8 mouse cellular contexts compared by ENCODE assay signal in genomic region chr3:41599806-41600589, GRCm38 (mm10). TPM values are rescaled to one million over a fixed set of nuclear protein-coding genes. Genes with fewer than 3 reads are reported as not detected.
DNase-seq lines count a peak whose midpoint lies in the region; ATAC-seq and TF ChIP-seq lines count a peak whose summit lies in the region.

No protein-coding gene starts in this region.

- no peak overlapping the region for H3K4me2 ChIP-seq in forebrain, postnatal 0 days (ENCODE audit: low read depth)
- H3K4me2 ChIP-seq in hindbrain, embryonic 12.5 days (replicated peaks): no peak overlapping the region

- H3K4me1 ChIP-seq in MEL (ENCODE audit: control insufficient read depth in 1 of 2, insufficient read depth in 2 of 2, low read length in 2 of 2): no peaks in the 10 kb centered on the region
- peaks cover 5% of the 10 kb centered on the region; the same call in 1 of the 2 replicates for H3K4me1 ChIP-seq in cerebellum, adult 2 months (ENCODE audit: control insufficient read depth, insufficient read depth, low read length)
- no peaks in the 10 kb centered on the region for H3K4me1 ChIP-seq in forebrain, postnatal 0 days (ENCODE audit: insufficient read depth)
- peaks cover 12% of the 10 kb centered on the region for H3K4me1 ChIP-seq in hindbrain, embryonic 12.5 days

- no peak overlapping the region for H3K27ac ChIP-seq in MEL (ENCODE audit: control insufficient read depth, low read depth, low read length)
- H3K27ac ChIP-seq in cerebellum, adult 2 months (ENCODE audit: insufficient read depth, low read length): no peak overlapping the region
- no peak overlapping the region for H3K27ac ChIP-seq in forebrain, postnatal 0 days (ENCODE audit: low read depth, low read length)
- no peak overlapping the region for H3K27ac ChIP-seq in hindbrain, embryonic 12.5 days

- TF ChIP-seq EP300 in MEL (IDR thresholded peaks at IDR 0.05; ENCODE audit: low read depth in 1 of 2, low read length in 2 of 2): no peak

- 52% methylated on average over 14 of the region's 14 CpGs for WGBS in cerebellum, adult 2 months
- WGBS in forebrain, postnatal 0 days: 76% methylated on average over 14 of the region's 14 CpGs
- 85% methylated on average over 14 of the region's 14 CpGs for WGBS in hindbrain, embryonic 12.5 days

- peak; percentile 31 to 42 (median 38); a peak in 4 of 6 replicates for TF ChIP-seq CTCF in MEL (IDR thresholded peaks at IDR 0.05 in 2 of 3, conservative IDR thresholded peaks at IDR 0.05 in 1 of 3; ENCODE audit: control insufficient read depth in 1 of 3, insufficient read depth in 1 of 3, low read depth in 2 of 3, low read length in 3 of 3, poor library complexity in 1 of 3, severe bottlenecking in 1 of 3)
- peak; percentile 80 for TF ChIP-seq CTCF in cerebellum, adult 2 months (IDR thresholded peaks at IDR 0.05; ENCODE audit: borderline replicate concordance, insufficient read depth, low read depth, low read length)
- TF ChIP-seq CTCF in forebrain, postnatal 0 days (IDR thresholded peaks at IDR 0.05; ENCODE audit: low read depth): peak; percentile 65

- peaks cover 27% of the 10 kb centered on the region for H3K79me2 ChIP-seq in MEL (ENCODE audit: control insufficient read depth, insufficient read depth, low read length, poor library complexity)

- peaks cover 7 to 22% of the 10 kb centered on the region in 2 experiments for H3K36me3 ChIP-seq in MEL (ENCODE audit: control insufficient read depth in 1 of 2, insufficient read depth in 2 of 2, low read length in 2 of 2)
- peaks cover 21% of the 10 kb centered on the region for H3K36me3 ChIP-seq in forebrain, postnatal 0 days (ENCODE audit: insufficient read depth)
- H3K36me3 ChIP-seq in hindbrain, embryonic 12.5 days: peaks cover 27% of the 10 kb centered on the region

- peak; percentile 38 for DNase-seq in CD4-positive helper T cell, adult 2 months (ENCODE audit: low read depth, low spot score)
- DNase-seq in MEL (ENCODE audit: low read depth, low spot score): peak; percentile 49
- DNase-seq in cerebellum, adult 2 months: peak; percentile 58 to 72
- peak; percentile 56 for DNase-seq in forebrain, postnatal 0 days
- DNase-seq in liver: peak; percentile 39
- DNase-seq in natural killer cell, adult 2 months (ENCODE audit: low spot score in 2 of 2): peak; percentile 13 to 51
- no peak for DNase-seq in left cerebral cortex, postnatal 10 days (ENCODE audit: extremely low spot score in 1 of 2, low spot score in 2 of 2)

- no peaks in the 10 kb centered on the region for H3K9me3 ChIP-seq in MEL (replicated peaks; ENCODE audit: insufficient read depth, low read length)
- H3K9me3 ChIP-seq in forebrain, postnatal 0 days (ENCODE audit: low read length): no peaks in the 10 kb centered on the region
- H3K9me3 ChIP-seq in hindbrain, embryonic 12.5 days (replicated peaks): no peaks in the 10 kb centered on the region

- no peaks in the 10 kb centered on the region for H3K27me3 ChIP-seq in MEL (ENCODE audit: control insufficient read depth in 1 of 2, insufficient read depth in 2 of 2, low read length in 2 of 2)
- no peaks in the 10 kb centered on the region for H3K27me3 ChIP-seq in cerebellum, adult 2 months (ENCODE audit: control insufficient read depth, insufficient read depth, low read length)
- H3K27me3 ChIP-seq in forebrain, postnatal 0 days (ENCODE audit: insufficient read depth, low read length): no peaks in the 10 kb centered on the region
- no peaks in the 10 kb centered on the region for H3K27me3 ChIP-seq in hindbrain, embryonic 12.5 days

- TF ChIP-seq POLR2A in MEL (IDR thresholded peaks at IDR 0.05; ENCODE audit: control insufficient read depth in 1 of 2, insufficient read depth in 1 of 2, low read depth in 1 of 2, low read length in 2 of 2, poor library complexity in 1 of 2): no peak; a peak in 1 of 4 replicates
- TF ChIP-seq POLR2A in cerebellum, adult 2 months (IDR thresholded peaks at IDR 0.05; ENCODE audit: borderline replicate concordance, insufficient read depth, low read length): no peak

- no peak overlapping the region for H3K4me3 ChIP-seq in MEL (ENCODE audit: control insufficient read depth in 1 of 2, insufficient read depth in 1 of 2, low read depth in 2 of 2, low read length in 2 of 2)
- no peak overlapping the region for H3K4me3 ChIP-seq in cerebellum, adult 2 months (replicated peaks; ENCODE audit: insufficient read depth, low read depth, low read length)
- no peak overlapping the region for H3K4me3 ChIP-seq in forebrain, postnatal 0 days (ENCODE audit: low read depth, low read length)
- no peak overlapping the region for H3K4me3 ChIP-seq in hindbrain, embryonic 12.5 days

- TF ChIP-seq RAD21 in MEL (IDR thresholded peaks at IDR 0.05; ENCODE audit: low read depth, low read length): peak; percentile 26

- intact Hi-C loops in left cerebral cortex, postnatal 10 days (cut with DNase I): loop anchor here (10.0 kb wide), 1 partner anchor 555 kb away; no protein-coding TSS in a partner anchor

- no peak overlapping the region for H3K9ac ChIP-seq in MEL (ENCODE audit: control insufficient read depth, low read depth, low read length, poor library complexity, severe bottlenecking)
- H3K9ac ChIP-seq in forebrain, postnatal 0 days: no peak overlapping the region
- H3K9ac ChIP-seq in hindbrain, embryonic 12.5 days: no peak overlapping the region

- peak; percentile 61; the same call in 1 of the 2 replicates for ATAC-seq in forebrain, postnatal 0 days
- peak; percentile 49 for ATAC-seq in hindbrain, embryonic 12.5 days (ENCODE audit: low FRiP score)

TF ChIP-seq in MEL, 35 proteins besides CTCF, POLR2A, EP300 and RAD21:
- TF ChIP-seq MAZ (IDR thresholded peaks at IDR 0.05; ENCODE audit: low read depth, low read length) (no peak), KAT2A (conservative IDR thresholded peaks at IDR 0.05; ENCODE audit: low read depth, low read length) (no peak), TBP (IDR thresholded peaks at IDR 0.05; ENCODE audit: low read depth, low read length) (no peak), JUND (IDR thresholded peaks at IDR 0.05; ENCODE audit: low read depth, low read length) (no peak), ELF1 (IDR thresholded peaks at IDR 0.05; ENCODE audit: low read depth, low read length) (no peak), ZC3H11A (IDR thresholded peaks at IDR 0.05; ENCODE audit: low read depth, low read length) (no peak), RCOR1 (IDR thresholded peaks at IDR 0.05; ENCODE audit: low read depth, low read length) (no peak), CHD1 (IDR thresholded peaks at IDR 0.05; ENCODE audit: low read depth, low read length) (no peak), USF2 (IDR thresholded peaks at IDR 0.05; ENCODE audit: borderline replicate concordance in 1 of 2, insufficient read depth in 1 of 2, low read depth in 1 of 2, low read length in 2 of 2) (no peak), GATA1 (IDR thresholded peaks at IDR 0.05; ENCODE audit: low read depth, low read length) (no peak)

RNA-seq across cellular contexts. Expression of gene Jade1, which starts 44.5 kb away (rescaled TPM):
- total RNA-seq in MEL (2012; rRNA removed): 98.8 and 116 TPM in 2 replicates
- 100 to 1,000 TPM; 134 to 150 TPM for polyA plus RNA-seq in MEL (2012; ENCODE audit: insufficient read depth in 1 of 2, insufficient read length in 2 of 2, low read depth in 1 of 2, low replicate concordance in 2 of 2, missing spikeins in 1 of 2)
- polyA plus RNA-seq in cerebellum, adult 2 months (2012; rRNA removed): 30.1 and 31.8 TPM in 2 replicates
- 17.9 and 22.1 TPM in 2 replicates for total RNA-seq in forebrain, postnatal 0 days (2014; rRNA removed)
- polyA plus RNA-seq in forebrain, postnatal 0 days (2015; fragmentation: Nextera tagmentation; extraction: Ambion mirVana): 9.5 and 13.1 TPM in 2 replicates
- 14.7 and 16.0 TPM in 2 replicates for polyA plus RNA-seq in hindbrain, embryonic 12.5 days (2016; fragmentation: Nextera tagmentation; extraction: Ambion mirVana)
- total RNA-seq in left cerebral cortex, postnatal 10 days (2021): 10 to 100 TPM; 23.0 to 25.3 TPM

Comparison
In these comparisons a context has a peak if more than half of its experiments do, and no peak if none do; other contexts are left out.
1. DNase-seq: peak in CD4-positive helper T cell, adult 2 months (single experiment), MEL (single experiment), cerebellum, adult 2 months (2 of 2), forebrain, postnatal 0 days (single experiment), liver (single experiment) and natural killer cell, adult 2 months (2 of 2); none in left cerebral cortex, postnatal 10 days (0 of 2).
2. Peak in every context shown above with its lines, with median percentiles within 50 percentile points of each other: CTCF ChIP-seq.